Mouse (Mus musculus) left cerebral cortex, postnatal 14 days (tissue): ENCODE measurements around the gene Fosl1. TPM values are rescaled to one million over a fixed set of nuclear protein-coding genes. Genes with fewer than 3 reads are reported as not detected.

Source experiments
- DNase-seq, 2 experiments: peaks; one replicate each; pipeline ENCODE4 v3.0.0; 2021 to 2022; ENCODE audit warnings: low spot score in 2 of 2, mixed read lengths in 1 of 2
- intact Hi-C: fragments of 180-260 bp; cut with DNase I; formaldehyde crosslinking; loops from one replicate; pipeline ENCODE4 v1.15.1; 2025
- total RNA-seq, 2 experiments: library from RNA; stranded (reverse); gene quantifications; 2 replicates each; pipeline ENCODE4 v1.2.3; 2021

The Fosl1 gene
- total RNA-seq, 2 experiments from 2014 or later = not detected

DNA sequence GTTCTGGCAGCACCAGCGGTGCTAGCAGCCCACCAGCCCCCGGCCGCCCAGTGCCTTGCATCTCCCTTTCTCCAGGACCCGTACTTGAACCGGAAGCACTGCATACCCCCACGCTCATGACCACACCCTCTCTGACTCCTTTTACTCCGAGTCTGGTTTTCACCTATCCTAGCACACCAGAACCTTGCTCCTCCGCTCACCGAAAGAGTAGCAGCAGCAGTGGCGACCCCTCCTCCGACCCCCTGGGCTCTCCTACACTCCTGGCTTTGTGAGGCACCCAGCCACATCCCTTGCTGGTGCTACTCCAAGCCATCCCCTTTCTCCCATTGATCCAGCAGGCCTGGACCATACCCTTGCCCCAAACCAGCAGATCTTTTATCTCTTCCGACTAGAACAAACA, 7.7 kb downstream of the Fosl1 start:
- DNase-seq = no peak
- intact Hi-C loops = no loop called here

DNA sequence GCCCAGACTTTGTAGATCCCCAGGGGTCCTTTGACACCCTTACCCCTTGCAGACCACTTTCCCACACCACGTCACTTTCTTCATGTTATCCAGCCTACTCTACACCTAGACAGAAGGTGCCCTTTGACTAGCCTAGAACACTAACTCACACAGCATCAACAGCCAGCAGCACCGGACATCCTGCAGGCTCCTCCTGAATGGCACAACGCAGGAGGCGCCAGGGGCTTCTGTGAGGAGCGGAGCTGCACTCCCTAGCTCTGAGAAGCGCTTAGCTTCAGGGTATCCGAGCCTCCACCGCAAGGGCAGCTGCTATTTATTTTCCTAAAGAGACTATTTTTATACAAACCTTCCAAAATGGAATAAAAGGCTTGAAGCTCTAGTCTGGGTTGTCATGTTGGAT, 8.2 kb downstream of the Fosl1 start:
- no peak for DNase-seq
- intact Hi-C loops = no loop called here

DNA sequence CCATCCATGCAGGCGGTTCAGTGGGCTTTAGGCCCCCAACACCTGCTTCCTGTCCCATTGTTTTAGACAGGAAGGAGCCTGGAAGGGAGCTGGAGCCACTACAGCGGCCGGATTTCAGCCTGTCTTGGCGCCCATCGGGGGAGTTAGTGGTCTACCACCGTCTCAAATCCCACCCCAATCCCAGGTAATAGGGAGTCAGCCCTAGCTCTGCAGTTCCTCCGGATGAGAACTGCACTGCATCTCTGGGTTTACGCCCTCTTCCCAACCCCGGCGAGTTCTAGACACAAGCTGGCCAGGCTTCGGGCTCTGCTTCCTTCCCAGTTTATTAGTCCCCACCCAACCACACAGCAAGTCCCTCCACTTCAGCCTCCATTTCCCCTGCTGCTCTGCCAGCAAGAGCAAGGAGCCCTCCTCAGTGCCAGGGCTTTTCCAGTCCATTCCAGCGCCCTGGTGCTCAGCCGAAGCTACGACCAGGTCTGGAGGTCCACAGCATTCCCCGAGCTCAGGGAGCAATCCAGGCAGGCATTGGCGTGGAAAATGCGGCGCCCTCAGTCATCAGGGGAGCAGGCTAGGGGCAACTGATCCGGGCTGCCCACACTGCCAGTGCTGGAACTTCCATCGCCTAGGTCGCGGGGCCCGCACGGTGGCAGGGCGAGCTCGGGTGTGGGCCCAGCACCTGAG, 9.0 kb downstream of the Fosl1 start:
- intact Hi-C loops = no loop called here
- DNase-seq = no peak

DNA sequence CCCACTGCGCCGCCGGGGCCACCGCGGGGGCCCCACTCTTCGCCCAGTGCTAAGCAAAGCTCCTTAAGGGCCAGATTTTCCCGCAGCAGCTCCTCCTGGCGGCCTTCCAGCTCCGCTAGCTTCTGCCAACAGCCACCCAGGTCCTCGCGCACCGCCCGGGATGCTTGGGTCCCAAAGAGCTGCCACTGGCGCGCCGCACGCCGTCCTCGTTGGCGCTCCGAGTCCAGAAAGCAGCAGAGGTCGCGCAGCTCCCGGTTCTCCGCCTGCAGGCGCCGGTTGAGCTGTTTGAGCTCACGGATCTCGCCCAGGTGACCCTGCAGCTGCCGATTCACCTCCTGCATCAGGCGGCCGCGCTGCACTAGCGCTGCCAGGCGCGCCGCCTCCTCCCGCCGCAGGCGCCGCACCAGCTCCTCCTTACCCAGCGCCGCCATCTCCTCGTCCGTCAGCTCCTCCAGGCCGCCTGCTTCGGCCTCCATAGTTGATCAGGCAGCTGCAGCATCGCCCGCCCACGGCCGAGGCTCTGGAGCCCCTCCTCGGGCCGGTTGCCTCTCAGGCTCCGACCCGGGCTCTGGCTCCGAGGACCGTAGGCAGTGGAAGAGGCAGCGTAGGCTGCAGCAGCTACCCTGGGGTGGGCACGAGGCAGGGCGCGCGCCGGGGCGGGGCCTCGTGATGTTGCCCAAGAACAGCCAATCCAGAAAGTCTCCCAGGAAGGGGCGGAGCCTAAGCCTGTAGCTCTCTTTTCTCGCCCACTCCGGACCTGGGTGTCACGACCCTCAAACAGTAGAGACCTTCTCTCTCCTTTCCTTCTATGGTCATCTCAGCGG, 9.8 kb downstream of the Fosl1 start:
- intact Hi-C loops = no loop called here
- DNase-seq = peak; percentile 96 to 98

DNA sequence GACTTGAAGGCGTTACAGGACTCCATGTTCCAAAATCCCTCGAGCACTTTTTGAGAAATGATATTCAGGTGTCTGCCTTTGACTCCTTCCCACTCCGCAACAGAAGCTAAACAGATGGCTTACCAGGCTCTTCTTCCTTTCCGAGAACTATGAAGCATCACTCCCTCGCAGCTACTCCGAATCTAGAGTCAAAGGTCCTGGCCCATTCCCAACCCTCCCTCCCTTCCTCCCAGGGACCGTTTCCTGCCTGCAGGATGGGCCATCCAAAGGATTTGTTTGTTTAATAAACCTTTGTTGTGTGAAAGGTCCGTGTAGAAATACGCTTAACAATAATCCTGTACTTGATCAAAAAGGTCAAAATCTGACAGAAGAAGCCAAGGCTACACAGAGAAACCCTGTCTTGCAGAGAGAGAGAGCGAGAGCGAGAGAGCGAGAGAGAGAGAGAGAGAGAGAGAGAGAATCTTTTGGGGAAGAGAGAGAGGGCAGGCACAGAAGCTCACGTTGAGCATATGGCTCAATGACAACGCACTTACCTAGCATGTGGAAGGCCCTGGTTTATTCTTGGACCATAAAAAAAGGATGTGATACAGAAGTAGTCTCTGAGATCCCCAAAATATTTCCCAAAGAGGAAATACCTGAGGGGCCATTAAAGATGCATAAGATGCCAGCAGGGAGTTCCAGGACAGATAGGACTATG, 10.5 kb downstream of the Fosl1 start, which contains the start of gene Ccdc85b:
Gene Ccdc85b (minus strand): TSS at position 149 of the 697 bp plus-strand sequence.
- intact Hi-C loops = no loop called here

DNA sequence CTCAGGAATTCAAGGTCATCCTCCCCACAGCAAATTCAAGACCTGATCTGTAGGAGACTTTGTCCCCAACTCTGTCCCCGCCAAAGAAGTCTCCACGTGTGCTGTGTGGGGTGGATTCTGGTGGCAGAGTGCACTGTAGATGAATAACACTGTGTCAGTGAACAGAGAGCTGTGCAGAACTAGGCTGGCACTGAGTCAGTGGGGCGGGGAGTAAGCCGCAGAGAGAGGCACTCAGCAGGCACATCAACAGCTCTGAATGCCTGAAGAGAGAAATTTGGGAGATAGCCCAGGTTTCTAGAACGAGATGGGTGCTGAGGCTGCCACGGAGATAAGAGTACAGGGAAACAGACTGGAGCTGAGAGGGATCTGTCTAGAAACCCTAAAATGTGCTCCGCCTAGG, 11.7 kb downstream of the Fosl1 start:
- intact Hi-C loops = no loop called here
- DNase-seq = peak; percentile 51 to 81

More for the DNA sequence above, 10.5 kb downstream of the Fosl1 start, which contains the start of gene Ccdc85b:
- no peak for DNase-seq

DNA sequence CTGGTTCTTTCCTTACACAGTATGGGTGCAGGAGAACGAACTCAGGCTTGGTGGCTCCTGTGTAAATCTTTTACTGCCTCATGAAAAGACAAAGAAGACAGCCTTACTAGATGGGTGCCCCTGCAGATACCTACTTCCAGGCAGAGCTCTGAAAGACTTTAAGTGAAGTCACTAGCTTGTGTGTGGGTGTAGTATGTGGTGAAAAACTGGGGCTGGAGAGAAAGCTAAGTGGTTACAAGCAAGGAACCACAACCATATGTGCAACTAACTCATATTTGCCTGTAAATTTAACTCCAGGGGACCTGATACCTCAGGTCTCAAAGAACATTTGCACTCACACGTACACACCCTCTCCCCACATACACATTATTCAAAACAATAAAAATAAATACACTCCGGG, 12.5 kb downstream of the Fosl1 start:
- DNase-seq = no peak
- intact Hi-C loops = loop anchor here (2.0 to 5.0 kb wide), 2 partner anchors 29 to 107 kb away; partner anchors contain the start of genes Ap5b1 and Mus81

DNA sequence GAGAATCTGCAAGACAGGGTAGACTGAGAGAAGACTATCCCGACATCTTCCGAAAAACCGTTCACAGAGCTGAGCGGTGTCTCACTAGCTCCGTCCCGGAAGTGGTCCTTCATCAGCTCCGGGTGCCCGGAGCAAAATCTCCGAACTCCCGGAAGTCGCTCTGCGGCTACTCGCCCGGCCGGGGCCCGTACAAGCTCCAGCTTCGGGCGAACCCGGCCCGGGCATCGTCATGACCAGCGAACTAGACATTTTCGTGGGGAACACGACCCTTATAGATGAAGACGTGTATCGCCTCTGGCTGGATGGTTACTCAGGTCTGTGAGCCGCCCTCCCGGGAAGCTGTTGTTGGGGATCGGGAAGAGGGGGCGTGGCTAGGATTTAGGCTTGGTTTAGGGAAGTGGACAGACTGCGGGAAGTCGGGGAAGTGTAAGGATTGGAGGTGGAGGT, 13.1 kb downstream of the Fosl1 start, which contains the start of gene Fibp:
Gene Fibp (plus strand): TSS at position 151 of the 447 bp plus-strand sequence.
- peak; percentile 89 for DNase-seq
- intact Hi-C loops = loop anchor here (2.0 to 5.0 kb wide), 2 partner anchors 28 to 107 kb away; partner anchors contain the start of genes Ap5b1 and Mus81

DNA sequence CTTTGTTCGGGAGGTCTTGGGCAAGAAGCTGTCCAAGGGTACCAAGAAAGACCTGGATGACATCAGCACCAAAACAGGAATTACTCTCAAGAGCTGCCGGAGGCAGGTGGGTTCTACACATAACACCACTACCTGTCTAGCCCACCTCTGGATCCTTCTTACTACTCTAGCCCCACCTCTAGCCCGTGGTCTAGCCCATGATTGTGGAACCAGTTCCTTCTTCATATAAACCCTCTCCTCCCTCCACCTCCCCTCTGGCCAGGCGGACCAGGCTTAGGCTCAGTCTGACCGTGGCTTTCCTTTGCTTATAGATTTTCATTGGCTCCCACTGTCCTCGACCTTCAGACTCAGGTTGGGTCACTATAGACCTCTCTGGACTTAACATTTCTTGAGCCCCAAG, 14.1 kb downstream of the Fosl1 start:
- DNase-seq = no peak
- intact Hi-C loops = loop anchor here (2.0 to 5.0 kb wide), 2 partner anchors 27 to 106 kb away; partner anchors contain the start of genes Ap5b1 and Mus81

DNA sequence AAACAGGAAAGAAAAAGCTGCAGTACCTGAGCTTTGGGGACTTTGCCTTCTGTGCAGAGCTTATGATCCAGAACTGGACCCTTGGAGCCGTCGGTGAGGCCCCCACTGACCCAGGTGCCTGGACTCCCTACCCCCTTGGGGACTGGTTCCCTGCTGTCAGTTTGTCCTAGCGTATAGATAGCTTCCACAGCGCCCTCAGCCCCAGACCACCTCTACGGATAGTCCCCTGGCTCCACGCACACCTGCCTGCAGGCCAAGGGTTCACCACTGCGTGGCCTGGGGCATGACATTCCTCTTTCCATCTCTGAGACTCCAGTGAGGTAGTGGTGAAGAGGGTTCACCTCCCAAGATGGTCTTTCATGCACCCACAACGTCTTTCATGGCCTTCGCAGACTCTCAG, 15.9 kb downstream of the Fosl1 start:
- no peak for DNase-seq
- intact Hi-C loops = loop anchor here (5.0 kb wide), 1 partner anchor 104 kb away; the partner anchor contains the start of gene Ap5b1

DNA sequence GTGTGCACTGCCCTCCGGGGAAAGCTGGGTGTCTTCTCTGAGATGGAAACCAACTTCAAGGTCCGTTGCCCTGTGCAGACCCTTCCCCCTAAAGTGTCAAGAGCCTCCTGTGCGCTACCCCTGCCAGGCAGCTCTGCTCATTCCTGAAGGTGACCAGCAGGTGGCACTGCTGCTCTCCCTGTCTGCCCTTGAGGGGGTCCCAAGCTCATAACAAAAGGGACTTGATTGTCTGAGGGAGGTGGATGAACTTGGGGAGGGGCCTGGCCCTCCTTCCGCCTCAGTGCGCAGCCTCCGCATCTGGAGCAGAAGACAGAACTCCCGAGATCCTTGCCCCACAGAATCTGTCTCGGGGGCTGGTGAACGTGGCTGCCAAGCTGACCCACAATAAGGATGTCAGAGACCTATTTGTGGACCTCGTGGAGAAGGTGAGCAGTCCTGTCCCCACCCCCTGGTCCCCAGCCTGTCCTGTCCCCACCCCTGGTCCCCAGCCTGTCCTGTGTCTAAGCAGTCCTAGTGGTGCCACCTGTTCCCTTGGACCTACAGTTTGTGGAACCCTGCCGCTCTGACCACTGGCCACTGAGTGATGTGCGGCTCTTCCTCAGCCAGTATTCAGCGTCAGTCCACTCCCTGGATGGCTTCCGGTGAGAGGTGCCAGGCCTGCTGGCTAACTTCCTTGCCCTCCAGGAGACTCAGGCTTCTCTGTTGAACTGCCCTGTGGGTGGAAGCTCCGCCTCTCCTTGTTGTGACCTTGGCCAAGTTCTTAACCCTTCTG, 16.6 kb downstream of the Fosl1 start:
- intact Hi-C loops = loop anchor here (5.0 kb wide), 1 partner anchor 103 kb away; the partner anchor contains the start of gene Ap5b1
- peak in 1 of 2 experiments; percentile 64 for DNase-seq

DNA sequence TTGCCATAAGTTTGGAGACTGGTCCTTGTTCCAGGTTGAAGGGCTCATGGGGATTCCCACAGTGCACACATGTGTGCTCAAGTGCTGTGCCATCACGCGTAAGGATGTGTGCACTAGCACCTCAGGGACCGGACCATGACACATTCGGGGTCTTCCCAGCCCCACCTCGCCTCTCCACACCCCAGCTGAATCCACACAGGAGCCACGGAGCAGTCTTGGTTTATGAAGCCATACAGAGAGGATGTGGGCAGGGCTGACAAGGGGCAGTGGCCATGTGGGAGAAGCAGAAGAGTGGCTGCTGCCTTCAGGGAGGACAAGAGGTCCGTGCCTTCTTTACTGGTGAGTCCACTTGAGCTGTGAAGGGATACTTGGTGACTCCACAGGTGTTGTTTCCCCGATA, 17.7 kb downstream of the Fosl1 start:
- intact Hi-C loops = no loop called here
- no peak for DNase-seq

DNA sequence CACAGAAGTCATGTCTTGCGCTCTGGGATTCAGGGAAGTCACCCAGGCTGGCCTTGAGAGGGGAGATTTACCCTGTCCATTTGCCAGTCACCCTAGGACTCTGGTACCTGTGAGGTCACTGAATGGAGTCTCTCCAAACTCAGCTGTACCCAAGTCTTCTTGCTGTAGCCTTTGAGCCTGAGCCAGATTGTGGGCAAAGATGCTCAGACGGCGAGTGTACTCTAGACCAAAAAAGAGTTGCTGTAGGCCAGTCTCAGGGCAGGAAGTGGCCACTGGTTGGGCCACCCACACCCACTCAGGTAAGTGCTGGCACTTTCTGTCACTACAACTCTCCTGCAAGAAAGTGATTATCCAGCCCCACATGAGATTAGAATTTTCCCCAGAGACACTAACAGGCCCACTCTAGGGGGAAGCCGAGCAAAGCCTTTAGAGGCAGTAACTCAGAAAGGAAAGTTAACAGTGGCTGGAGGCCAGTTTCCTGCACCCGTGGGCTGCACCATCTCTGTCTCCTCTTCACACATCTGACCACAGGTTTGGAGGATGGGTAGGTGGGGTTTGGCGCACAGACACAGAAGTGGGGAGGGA, 19.7 kb downstream of the Fosl1 start:
- DNase-seq = no peak
- intact Hi-C loops = no loop called here

DNA sequence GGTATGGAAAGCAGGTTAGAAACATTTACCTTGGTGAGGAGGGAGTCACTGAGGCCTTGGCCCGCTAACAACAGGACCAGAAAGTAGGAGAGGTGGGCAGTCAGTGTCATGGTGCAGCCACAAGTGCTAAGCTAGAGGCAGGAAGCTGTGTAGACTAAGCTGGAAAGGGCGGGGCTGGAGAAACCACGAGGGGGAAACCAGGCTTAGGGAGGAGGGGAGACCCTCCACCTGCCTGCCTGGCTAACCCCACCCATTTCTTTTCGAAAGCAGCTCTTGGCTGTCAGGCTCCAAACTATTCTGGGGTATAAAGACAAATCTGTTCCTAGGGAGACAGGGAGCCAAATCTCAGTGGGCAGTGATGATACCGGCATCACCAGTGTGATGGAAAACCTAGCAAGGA, 21.0 kb downstream of the Fosl1 start, which contains the start of gene Ctsw:
Gene Ctsw (minus strand): TSS at position 134 of the 400 bp plus-strand sequence.
- peak in 1 of 2 experiments; percentile 54 for DNase-seq
- intact Hi-C loops = no loop called here

DNA sequence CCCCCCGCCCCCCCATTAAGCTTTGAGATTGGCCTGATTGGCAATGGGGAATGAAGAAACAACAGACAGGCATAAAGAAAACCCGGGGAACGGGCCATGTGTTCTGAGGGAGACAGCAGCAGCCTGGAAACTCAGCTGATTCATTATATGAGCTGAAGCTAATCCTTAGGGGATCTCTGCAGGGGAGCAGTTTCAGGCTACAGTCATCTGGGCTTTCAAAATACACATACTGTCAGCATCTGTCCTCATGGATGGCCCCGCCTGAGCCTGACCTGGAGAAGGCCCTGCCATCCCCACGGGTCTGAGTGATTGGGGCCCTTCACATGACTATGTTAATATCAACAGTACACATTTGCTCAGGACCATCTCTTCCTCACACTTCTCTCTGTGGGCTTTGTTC, 24.5 kb downstream of the Fosl1 start:
- intact Hi-C loops = no loop called here
- DNase-seq = no peak

DNA sequence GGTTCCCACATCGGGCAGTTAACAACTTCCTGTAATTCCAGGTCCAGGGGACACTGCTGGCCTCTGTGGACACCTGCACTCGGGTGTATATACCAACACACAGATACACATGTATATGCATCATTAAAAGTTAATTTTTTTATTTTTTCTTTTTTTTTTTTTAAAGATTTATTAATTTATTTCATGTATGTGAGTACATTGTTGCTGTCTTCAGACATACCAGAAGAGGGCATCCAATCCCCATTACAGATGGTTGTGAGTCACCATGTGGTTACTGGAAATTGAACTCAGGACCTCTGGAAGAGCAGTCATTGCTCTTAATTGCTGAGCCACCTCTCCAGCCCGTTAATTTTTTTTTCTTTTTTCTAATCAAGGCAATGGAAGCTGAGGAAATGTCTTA, 25.5 kb downstream of the Fosl1 start:
- no peak for DNase-seq
- intact Hi-C loops = no loop called here

DNA sequence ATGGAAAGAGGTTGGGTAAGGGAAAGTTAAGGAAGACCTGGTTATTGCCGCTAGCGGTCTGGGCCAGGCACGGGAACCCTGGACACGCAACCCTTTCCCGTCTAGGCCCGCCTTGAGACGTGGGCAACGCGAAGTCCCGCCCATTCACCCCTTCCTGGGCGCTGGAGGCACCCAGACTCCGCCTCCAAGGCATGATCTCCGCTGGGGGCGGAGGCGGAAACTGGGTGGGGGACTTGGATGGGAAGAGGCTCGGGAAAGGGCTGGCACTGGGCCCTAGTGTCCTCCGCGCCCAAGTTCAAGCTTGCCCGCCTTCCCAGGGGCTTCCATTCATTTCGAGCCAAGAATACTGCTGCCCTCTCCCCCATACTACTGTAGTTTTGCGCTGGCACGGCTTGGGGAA, 26.4 kb downstream of the Fosl1 start, which contains the start of gene Efemp2:
Gene Efemp2 (plus strand): TSS at position 235 of the 400 bp plus-strand sequence.
- intact Hi-C loops = no loop called here
- peak; percentile 50 to 71 for DNase-seq
